Mouse (Mus musculus) heart, postnatal 0 days (tissue): Measurements from ENCODE around the gene Atp5j2.

Experiments
- CTCF ChIP-seq: IDR thresholded peaks from 2 replicates; pipeline ENCODE4 v1.5.1; 2016; ENCODE audit warnings: antibody characterized with exemption, control low read depth, low read depth
- EP300 ChIP-seq: IDR thresholded peaks from 2 replicates; pipeline ENCODE4 v1.6.1; 2016; ENCODE audit warnings: antibody characterized with exemption, low read depth

DNA sequence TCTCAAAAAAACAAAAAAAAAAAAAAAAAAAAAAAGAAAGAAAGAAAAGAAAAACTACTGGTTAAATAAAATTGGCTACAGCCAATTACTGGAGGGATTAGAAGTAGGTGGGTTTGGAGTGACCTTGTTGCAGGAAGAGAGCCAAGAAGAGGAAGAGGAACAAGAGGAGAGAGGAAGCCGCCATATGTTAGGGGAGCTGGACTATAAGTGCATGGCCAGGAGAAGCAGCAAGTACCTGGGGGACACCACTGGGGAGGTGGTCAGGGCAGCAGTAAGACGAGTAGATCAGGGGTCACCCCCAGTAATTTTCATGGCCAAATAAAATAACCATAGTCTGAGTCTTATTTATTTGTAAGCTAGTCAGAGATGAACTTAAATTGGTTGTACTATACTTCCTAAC is 6.6 kb downstream of the Atp5j2 start:
- TF ChIP-seq CTCF (no peak), EP300 (no peak)
